Mouse (Mus musculus) ES-Bruce4 (cell line): ENCODE measurements around the gene B4galt2.

Source experiments
- CTCF ChIP-seq: IDR thresholded peaks from one replicate; pipeline ENCODE4 v1.8.1; 2011; ENCODE audit warnings: low read depth, low read length
- POLR2A ChIP-seq: IDR thresholded peaks from one replicate; pipeline ENCODE4 v1.8.1; 2011; ENCODE audit warnings: low read length; ENCODE audit not compliant: insufficient read depth

GRCm38 (mm10) chr4:117837271-117837670, 46.0 kb downstream of the B4galt2 start:
- TF ChIP-seq POLR2A: no peak
- TF ChIP-seq CTCF: no peak
